Mouse (Mus musculus) forebrain, postnatal 0 days (tissue): ENCODE measurements around the gene Pkmyt1. TPM values are rescaled to one million over a fixed set of nuclear protein-coding genes. Genes with fewer than 3 reads are reported as not detected.

Source experiments
- ATAC-seq: fragments of 200-750 bp; cut with Nextera tagmentation; 2 replicates; pipeline ENCODE4 v1.8.0; 2017; ENCODE audit warnings: mild to moderate bottlenecking, moderate library complexity
- DNase-seq: peaks from one replicate; pipeline ENCODE4 v3.0.0-alpha.2; 2015
- H3K27ac ChIP-seq: fragments of 300-500 bp; sonication (generic); 2 replicates; pipeline ENCODE4 v1.5.1; 2014; ENCODE audit warnings: low read depth, mild to moderate bottlenecking, antibody characterized with exemption, low read length, moderate library complexity, mixed read lengths
- H3K27me3 ChIP-seq: fragments of 300-500 bp; sonication (generic); 2 replicates; pipeline ENCODE4 v1.6.1; 2014; ENCODE audit warnings: mild to moderate bottlenecking, low read length, mixed read lengths; ENCODE audit not compliant: insufficient read depth
- H3K36me3 ChIP-seq: fragments of 300-500 bp; sonication (generic); 2 replicates; pipeline ENCODE4 v1.6.1; 2014; ENCODE audit warnings: mild to moderate bottlenecking, moderate library complexity; ENCODE audit not compliant: insufficient read depth
- H3K4me1 ChIP-seq: fragments of 300-500 bp; sonication (generic); 2 replicates; pipeline ENCODE4 v1.6.1; 2014; ENCODE audit warnings: antibody characterized with exemption; ENCODE audit not compliant: insufficient read depth
- H3K4me2 ChIP-seq: fragments of 300-500 bp; sonication (generic); 2 replicates; pipeline ENCODE4 v1.6.1; 2014; ENCODE audit warnings: low read depth, mild to moderate bottlenecking, moderate library complexity
- H3K4me3 ChIP-seq: fragments of 300-500 bp; sonication (generic); 2 replicates; pipeline ENCODE4 v1.5.1; 2014; ENCODE audit warnings: low read depth, low read length, mixed read lengths
- H3K9ac ChIP-seq: fragments of 300-500 bp; sonication (generic); 2 replicates; pipeline ENCODE4 v1.6.1; 2014; ENCODE audit warnings: mild to moderate bottlenecking
- H3K9me3 ChIP-seq: fragments of 300-500 bp; sonication (generic); 2 replicates; pipeline ENCODE4 v1.6.1; 2016; ENCODE audit warnings: low read length
- CTCF ChIP-seq: sonication (generic); IDR thresholded peaks from 2 replicates; pipeline ENCODE4 v1.5.1; 2016; ENCODE audit warnings: antibody characterized with exemption, control low read depth, low read depth
- WGBS: fragments of 180-500 bp; shearing (Covaris S2); extraction: QIAGEN DNeasy Blood & Tissue Kit; methylation state at CpG from one replicate; pipeline ENCODE4 v1.1.7; 2014; 5-methylcytosine and 5-hydroxymethylcytosine counted together
- polyA plus RNA-seq: library from polyadenylated mRNA; unstranded; fragments of >200 nt; fragmentation: Nextera tagmentation; extraction: Ambion mirVana; gene quantifications from 2 replicates; pipeline ENCODE4 v1.2.1, GENCODE M21; 2015
- total RNA-seq: library from RNA; depleted of rRNA; stranded (reverse); fragments of >200 nt; gene quantifications from 2 replicates; pipeline ENCODE4 v1.2.3, GENCODE M21; 2014

The Pkmyt1 gene
- total and polyA plus RNA-seq, 2 experiments from 2014 or later: 14.5 to 16.3 TPM

- ATAC-seq (no peak), DNase-seq (no peak)
- no peak for TF ChIP-seq CTCF
- Histone ChIP-seq H3K27me3 (peaks cover 52% of the 10 kb centered on the region), H3K4me3 (no peak overlapping the region), H3K9ac (no peak overlapping the region), H3K4me1 (peaks cover 17% of the 10 kb centered on the region), H3K9me3 (no peaks in the 10 kb centered on the region), H3K27ac (no peak overlapping the region), H3K36me3 (no peaks in the 10 kb centered on the region), H3K4me2 (no peak overlapping the region)
- 65% methylated on average over 12 of the region's 12 CpGs for WGBS
Measured at GRCm38 (mm10) chr17:23742941-23743340, 16.8 kb downstream of the Pkmyt1 start.

- H3K36me3 ChIP-seq: no peaks in the 10 kb centered on the region
- H3K27ac ChIP-seq: no peak overlapping the region
- DNase-seq: no peak
- 28% methylated on average over 8 of the region's 8 CpGs for WGBS
- TF ChIP-seq CTCF: no peak
- peaks cover 10% of the 10 kb centered on the region for H3K4me1 ChIP-seq
- H3K9me3 ChIP-seq: no peaks in the 10 kb centered on the region
- H3K4me3 ChIP-seq: no peak overlapping the region
- no peak overlapping the region for H3K4me2 ChIP-seq
- H3K9ac ChIP-seq: no peak overlapping the region
- peaks cover 52% of the 10 kb centered on the region for H3K27me3 ChIP-seq
- no peak for ATAC-seq
Measured at GRCm38 (mm10) chr17:23744076-23744475, 17.9 kb downstream of the Pkmyt1 start.

GRCm38 (mm10) chr17:23744651-23745050 lies 18.5 kb downstream of the Pkmyt1 start:
- Histone ChIP-seq H3K4me1 (peaks cover 9% of the 10 kb centered on the region), H3K9ac (no peak overlapping the region), H3K4me3 (no peak overlapping the region), H3K27ac (no peak overlapping the region), H3K36me3 (no peaks in the 10 kb centered on the region), H3K9me3 (no peaks in the 10 kb centered on the region), H3K27me3 (peaks cover 52% of the 10 kb centered on the region), H3K4me2 (peak overlapping the region; percentile 89; the same call in 1 of the 2 replicates)
- ATAC-seq: no peak
- DNase-seq: no peak
- 8% methylated on average over 14 of the region's 14 CpGs for WGBS
- TF ChIP-seq CTCF: no peak

- Histone ChIP-seq H3K9me3 (no peaks in the 10 kb centered on the region), H3K4me1 (peaks cover 9% of the 10 kb centered on the region), H3K36me3 (no peaks in the 10 kb centered on the region), H3K4me2 (peak within 1 kb of the TSS; percentile 89), H3K4me3 (peak within 1 kb of the TSS; percentile 44), H3K27me3 (peaks cover 52% of the 10 kb centered on the region), H3K9ac (peak within 1 kb of the TSS; percentile 52; the same call in 1 of the 2 replicates), H3K27ac (no peak within 1 kb of the TSS)
- 1% methylated on average over 43 of the region's 45 CpGs for WGBS
- ATAC-seq (peak; percentile 7; the same call in 1 of the 2 replicates), DNase-seq (peak; percentile 59)
- TF ChIP-seq CTCF: no peak
Measured at GRCm38 (mm10) chr17:23745301-23746251, 19.4 kb downstream of the Pkmyt1 start, which contains the start of gene Kremen2. Gene Kremen2, minus strand, starts transcription at chr17:23745833.

GRCm38 (mm10) chr17:23746311-23746710 lies 20.2 kb downstream of the Pkmyt1 start:
- Histone ChIP-seq H3K27ac (no peak overlapping the region), H3K4me2 (peak overlapping the region; percentile 89), H3K9me3 (no peaks in the 10 kb centered on the region), H3K36me3 (0 out of 2 replicates have a peak, but pooled peaks cover 2% of the 10 kb centered on the region), H3K4me3 (peak overlapping the region; percentile 44), H3K27me3 (peaks cover 51% of the 10 kb centered on the region), H3K4me1 (peaks cover 9% of the 10 kb centered on the region), H3K9ac (0 out of 2 replicates have a peak overlapping the region, but pooled peaks have one; percentile 52)
- TF ChIP-seq CTCF: peak; percentile 48; the same call in 1 of the 2 replicates
- DNase-seq (peak; percentile 20), ATAC-seq (no peak)
- WGBS: 5% methylated on average over 12 of the region's 12 CpGs

GRCm38 (mm10) chr17:23746767-23747166 lies 20.6 kb downstream of the Pkmyt1 start:
- Histone ChIP-seq H3K4me1 (peaks cover 9% of the 10 kb centered on the region), H3K9me3 (no peaks in the 10 kb centered on the region), H3K27me3 (peaks cover 46% of the 10 kb centered on the region), H3K4me3 (no peak overlapping the region), H3K27ac (no peak overlapping the region), H3K36me3 (peaks cover 6% of the 10 kb centered on the region; the same call in 1 of the 2 replicates), H3K4me2 (no peak overlapping the region), H3K9ac (no peak overlapping the region)
- 85% methylated on average over 3 of the region's 3 CpGs for WGBS
- no peak for TF ChIP-seq CTCF
- ATAC-seq: no peak
- no peak for DNase-seq

- H3K9me3 ChIP-seq: no peaks in the 10 kb centered on the region
- 86% methylated on average over 3 of the region's 3 CpGs for WGBS
- H3K4me3 ChIP-seq: no peak overlapping the region
- no peak for TF ChIP-seq CTCF
- DNase-seq: no peak
- peaks cover 13% of the 10 kb centered on the region for H3K36me3 ChIP-seq
- no peak overlapping the region for H3K9ac ChIP-seq
- H3K4me1 ChIP-seq: peaks cover 9% of the 10 kb centered on the region
- H3K4me2 ChIP-seq: no peak overlapping the region
- ATAC-seq: no peak
- H3K27ac ChIP-seq: no peak overlapping the region
- peaks cover 39% of the 10 kb centered on the region for H3K27me3 ChIP-seq
Measured at GRCm38 (mm10) chr17:23747471-23747870, 21.3 kb downstream of the Pkmyt1 start.
